Mouse (Mus musculus): ENCODE results near the gene Inpp5e. TPM values are rescaled to one million over a fixed set of nuclear protein-coding genes. Genes with fewer than 3 reads are reported as not detected.
"Not testable (repeated sequence)": the region's sequence is repeated elsewhere in the genome, so short reads cannot be mapped to it uniquely, and the experiment has no call there.

The Inpp5e gene
- polyA plus RNA-seq, 1 experiment from 2014 or later, result 25.8 TPM

DNA sequence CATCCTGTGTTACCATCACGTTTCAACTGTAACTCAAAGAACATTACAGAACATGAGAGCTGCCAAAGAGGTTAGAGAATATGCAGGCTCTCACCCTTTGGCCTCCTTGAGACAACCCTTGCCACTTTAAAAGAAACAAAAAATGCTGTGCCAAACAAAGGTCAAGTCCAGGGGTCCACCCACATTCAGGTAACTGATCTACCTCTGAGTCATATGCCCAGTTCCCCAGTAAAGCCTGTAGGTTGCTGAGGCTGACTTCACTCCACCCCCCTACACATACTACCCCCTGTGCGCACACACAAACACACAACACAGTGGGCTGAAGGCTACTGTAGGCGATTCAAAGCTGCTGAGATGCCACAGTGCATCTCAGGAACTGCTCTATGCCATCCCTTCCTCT is 21.3 kb downstream of the Inpp5e start:
- H3K27me3 ChIP-seq, result no peaks in the 10 kb centered on the region
- H3K4me1 ChIP-seq, result peaks cover 21% of the 10 kb centered on the region
- WGBS, result 84% methylated on average over 3 of the region's 3 CpGs
- H3K9ac ChIP-seq, result 0 out of 2 replicates have a peak overlapping the region, but pooled peaks have one; percentile 95
- peak overlapping the region; percentile 72 for H3K4me2 ChIP-seq
- no peak for ATAC-seq (replicated peaks; ENCODE audit: low FRiP score)
- peaks cover 75% of the 10 kb centered on the region for H3K36me3 ChIP-seq
- H3K4me3 ChIP-seq (replicated peaks), result peak overlapping the region; percentile 97
- H3K27ac ChIP-seq, result no peak overlapping the region
- no peaks in the 10 kb centered on the region for H3K9me3 ChIP-seq (replicated peaks)

DNA sequence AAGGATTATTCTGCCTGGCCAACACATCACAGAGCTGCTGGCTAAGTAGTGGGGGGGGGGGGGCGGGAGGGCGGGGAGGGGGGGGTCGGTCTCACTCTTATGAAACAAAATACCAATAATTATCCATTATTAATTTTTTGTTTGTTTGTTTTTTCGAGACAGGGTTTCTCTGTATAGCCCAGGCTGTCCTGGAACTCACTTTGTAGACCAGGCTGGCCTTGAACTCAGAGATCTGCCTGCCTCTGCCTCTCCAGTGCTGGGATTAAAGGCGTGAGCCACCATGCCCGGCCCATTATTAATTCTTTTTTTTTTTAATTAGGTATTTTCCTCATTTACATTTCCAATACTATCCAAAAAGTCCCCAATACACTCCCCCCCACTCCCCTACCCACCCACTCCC is 28.1 kb downstream of the Inpp5e start:
- peaks cover 75% of the 10 kb centered on the region for H3K36me3 ChIP-seq
- WGBS, result 50% methylated on average over 4 of the region's 6 CpGs
- H3K27me3 ChIP-seq; ATAC-seq (replicated peaks; ENCODE audit: low FRiP score); H3K4me1 ChIP-seq; H3K9me3 ChIP-seq (replicated peaks): not testable (repeated sequence)
- peak overlapping the region; percentile 83 for H3K9ac ChIP-seq
- 0 out of 2 replicates have a peak overlapping the region, but pooled peaks have one; percentile 70 for H3K27ac ChIP-seq
- H3K4me3 ChIP-seq (replicated peaks), result peak overlapping the region; percentile 86
- H3K4me2 ChIP-seq, result peak overlapping the region; percentile 95

DNA sequence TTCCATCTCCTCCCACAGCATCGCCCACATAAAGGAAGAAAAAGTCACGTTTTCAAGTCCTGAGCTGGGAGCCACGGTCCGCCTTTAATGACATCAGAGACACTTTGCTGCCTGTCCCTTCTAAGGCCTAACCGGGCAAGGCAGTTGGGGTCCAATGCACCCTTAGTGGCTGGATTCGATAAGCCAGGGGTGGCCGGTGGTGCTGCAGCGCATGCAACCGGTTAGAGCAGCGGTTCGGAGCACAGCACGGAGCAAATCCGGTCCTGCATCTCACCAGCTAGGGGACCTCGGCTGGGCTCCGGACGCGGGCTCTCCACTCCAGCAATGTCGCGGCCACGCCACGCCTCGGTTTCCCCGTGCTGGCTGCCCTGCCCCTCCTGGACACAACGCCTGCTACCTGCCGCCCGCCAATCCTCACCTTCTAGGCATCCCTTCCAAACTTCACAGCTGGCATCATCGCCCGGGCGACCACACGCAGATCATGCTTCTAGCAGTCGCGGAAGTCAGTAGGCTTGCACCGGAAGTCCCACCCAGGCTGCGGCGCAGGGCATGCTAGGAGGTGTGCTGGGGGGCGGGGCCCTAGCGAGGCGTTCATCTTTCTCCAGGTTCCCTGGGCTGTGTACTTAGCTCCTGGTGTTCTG is 28.8 kb downstream of the Inpp5e start, which contains the start of gene Snapc4:
Snapc4 (minus strand) TSS at position 523 of the 641 bp plus-strand sequence.
- Histone ChIP-seq H3K4me1 (peaks cover 10% of the 10 kb centered on the region), H3K27me3 (no peaks in the 10 kb centered on the region), H3K36me3 (peaks cover 75% of the 10 kb centered on the region), H3K4me2 (peak within 1 kb of the TSS; percentile 95), H3K9me3 (replicated peaks) (no peaks in the 10 kb centered on the region), H3K4me3 (replicated peaks) (peak within 1 kb of the TSS; percentile 86), H3K27ac (peak within 1 kb of the TSS; percentile 70), H3K9ac (peak within 1 kb of the TSS; percentile 83)
- peak; percentile 94 for ATAC-seq (replicated peaks; ENCODE audit: low FRiP score)
- under 1% methylated on average over 38 of the region's 38 CpGs for WGBS

DNA sequence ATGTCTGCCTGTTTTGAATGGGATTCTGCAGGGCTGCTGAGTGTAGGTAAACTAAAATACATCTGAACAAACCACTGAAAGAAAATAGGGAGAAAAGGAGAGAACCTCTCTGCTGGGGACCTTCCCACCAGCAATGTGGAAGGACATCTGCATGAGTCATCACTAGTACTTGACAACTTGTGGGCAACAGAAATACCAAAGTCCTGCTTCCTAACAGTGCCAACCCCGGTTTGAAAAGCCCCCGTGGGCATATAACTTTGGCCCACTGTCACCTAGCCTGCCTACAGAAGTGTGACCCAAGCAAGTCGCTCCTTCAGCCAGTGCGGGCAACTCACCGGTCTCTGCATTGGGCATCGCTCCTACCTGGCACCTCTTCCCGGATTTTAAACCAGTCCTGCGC is 36.6 kb downstream of the Inpp5e start:
- ATAC-seq (replicated peaks; ENCODE audit: low FRiP score), result no peak
- WGBS, result 93% methylated on average over 8 of the region's 8 CpGs
- H3K4me2 ChIP-seq, result no peak overlapping the region

DNA sequence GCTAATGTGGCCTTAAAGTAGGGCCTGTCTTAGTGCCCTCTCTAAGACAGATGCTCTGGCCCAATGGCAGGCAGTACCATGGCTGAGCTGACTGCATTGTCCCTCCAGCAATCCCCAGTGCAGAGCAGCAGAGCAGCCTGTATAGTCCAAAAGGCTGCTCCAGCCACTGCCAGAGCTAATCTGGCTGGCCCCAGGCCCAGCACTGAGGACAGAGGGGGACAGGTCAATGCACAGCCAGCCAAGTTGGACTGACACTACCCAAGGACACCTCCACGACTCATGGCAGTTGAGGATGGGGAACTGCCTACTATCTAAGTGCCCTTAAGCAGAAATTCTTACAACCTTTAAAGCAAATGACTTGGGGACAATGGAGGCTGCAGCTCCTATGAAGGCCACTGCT is 40.4 kb downstream of the Inpp5e start:
- 0 out of 2 replicates have a peak, but pooled peaks cover 4% of the 10 kb centered on the region for H3K4me1 ChIP-seq
- no peaks in the 10 kb centered on the region for H3K27me3 ChIP-seq
- no peak for ATAC-seq (replicated peaks; ENCODE audit: low FRiP score)
- H3K4me2 ChIP-seq, result no peak overlapping the region
- 97% methylated on average over 1 of the region's 1 CpGs for WGBS
- H3K4me3 ChIP-seq (replicated peaks), result no peak overlapping the region
- H3K9me3 ChIP-seq (replicated peaks), result no peaks in the 10 kb centered on the region
- H3K9ac ChIP-seq, result no peak overlapping the region
- peaks cover 100% of the 10 kb centered on the region for H3K36me3 ChIP-seq
- H3K27ac ChIP-seq, result no peak overlapping the region

More for the DNA sequence above, 36.6 kb downstream of the Inpp5e start:
- Histone ChIP-seq H3K4me1 (no peaks in the 10 kb centered on the region), H3K27ac (no peak overlapping the region), H3K4me3 (replicated peaks) (no peak overlapping the region), H3K9ac (no peak overlapping the region), H3K27me3 (no peaks in the 10 kb centered on the region), H3K36me3 (peaks cover 100% of the 10 kb centered on the region), H3K9me3 (replicated peaks) (no peaks in the 10 kb centered on the region)

DNA sequence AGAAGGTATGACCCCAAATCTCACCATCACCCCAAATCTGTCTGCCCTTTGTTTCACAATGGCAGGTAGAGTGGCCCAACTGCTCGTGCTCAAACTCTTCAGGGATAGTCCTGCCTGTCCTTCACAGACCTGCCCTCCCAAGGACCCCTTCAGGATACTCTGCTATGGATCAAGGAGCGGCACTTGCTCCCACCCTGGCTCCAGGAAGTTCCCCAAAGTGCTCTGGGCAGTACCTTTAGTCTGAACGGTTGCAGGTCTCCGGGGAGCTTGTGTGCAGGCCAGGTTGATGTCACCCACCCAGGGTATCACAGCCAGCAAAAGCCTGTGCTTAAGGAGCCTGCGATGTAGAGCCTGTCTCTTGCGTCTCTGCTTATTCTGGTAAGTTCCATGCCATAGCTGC is 41.1 kb downstream of the Inpp5e start:
- Histone ChIP-seq H3K36me3 (peaks cover 100% of the 10 kb centered on the region), H3K9ac (no peak overlapping the region), H3K4me3 (replicated peaks) (no peak overlapping the region), H3K4me2 (no peak overlapping the region), H3K27ac (no peak overlapping the region), H3K4me1 (0 out of 2 replicates have a peak, but pooled peaks cover 4% of the 10 kb centered on the region), H3K9me3 (replicated peaks) (no peaks in the 10 kb centered on the region), H3K27me3 (no peaks in the 10 kb centered on the region)
- WGBS, result 92% methylated on average over 6 of the region's 6 CpGs
- ATAC-seq (replicated peaks; ENCODE audit: low FRiP score), result no peak

DNA sequence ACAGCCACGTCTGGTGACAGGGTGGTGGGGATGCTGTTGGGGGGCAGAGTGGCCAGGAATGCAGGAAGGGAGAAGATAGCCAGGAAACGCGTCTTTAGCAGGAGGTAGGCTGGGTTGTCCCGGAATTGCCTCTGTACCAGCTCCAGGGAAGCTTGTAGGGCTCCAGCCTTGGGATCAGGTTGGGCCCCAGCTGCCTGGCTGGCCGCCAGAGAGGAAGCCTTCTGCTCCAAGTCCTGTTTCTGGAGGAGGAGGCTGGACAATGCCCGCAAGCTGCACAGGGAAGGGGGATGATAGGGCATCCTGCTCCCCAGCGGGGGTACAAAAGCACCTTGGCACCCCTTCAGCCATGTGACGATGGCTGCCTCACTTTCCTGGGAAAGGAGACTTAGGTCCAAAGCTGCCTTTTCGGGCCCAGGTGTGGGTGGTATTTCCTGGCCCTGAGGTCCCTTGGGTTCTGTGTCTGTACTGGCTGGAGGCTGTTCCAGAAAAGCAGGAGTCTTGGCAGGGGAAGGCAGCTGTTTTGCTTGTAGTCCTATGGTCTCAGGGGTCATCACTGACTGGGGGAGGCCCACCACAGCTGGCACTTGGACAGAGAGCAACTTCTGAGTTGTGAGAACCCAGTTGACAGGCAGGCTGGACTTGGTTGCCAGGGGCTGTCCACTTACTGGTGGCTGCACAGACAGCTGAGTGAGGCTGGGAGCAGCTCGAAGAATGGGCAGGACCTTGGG is 44.1 kb downstream of the Inpp5e start:
- 68% methylated on average over 10 of the region's 10 CpGs for WGBS
- H3K4me3 ChIP-seq (replicated peaks), result no peak overlapping the region
- peaks cover 71% of the 10 kb centered on the region for H3K36me3 ChIP-seq
- peak overlapping the region; percentile 27; the same call in 1 of the 2 replicates for H3K27ac ChIP-seq
- no peak; the same call in 1 of the 2 replicates for ATAC-seq (replicated peaks; ENCODE audit: low FRiP score)
- no peaks in the 10 kb centered on the region for H3K27me3 ChIP-seq
- 0 out of 2 replicates have a peak, but pooled peaks cover 4% of the 10 kb centered on the region for H3K4me1 ChIP-seq
- H3K9ac ChIP-seq, result no peak overlapping the region
- H3K9me3 ChIP-seq (replicated peaks), result no peaks in the 10 kb centered on the region
- no peak overlapping the region for H3K4me2 ChIP-seq

DNA sequence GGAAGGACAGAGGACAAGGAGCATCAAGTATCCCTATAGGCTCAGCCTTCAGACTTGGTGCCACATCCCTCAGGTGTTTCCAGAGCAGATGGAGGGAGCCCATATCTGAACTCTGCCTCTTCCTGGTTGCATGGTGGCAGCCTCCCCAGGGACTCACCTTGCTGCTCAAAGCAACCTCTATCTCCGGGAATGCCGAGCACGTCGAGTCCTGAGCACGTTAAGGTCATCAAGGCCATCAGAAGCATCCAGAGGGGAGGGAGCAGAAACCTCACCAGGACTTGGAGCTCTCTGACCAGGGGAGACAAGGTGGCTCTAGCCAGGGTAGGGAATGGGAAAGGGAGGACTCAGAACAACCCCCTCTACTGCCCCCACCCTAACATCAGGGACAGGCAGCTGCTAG is 45.5 kb downstream of the Inpp5e start:
- Histone ChIP-seq H3K4me2 (no peak overlapping the region), H3K27me3 (no peaks in the 10 kb centered on the region), H3K4me3 (replicated peaks) (no peak overlapping the region), H3K36me3 (peaks cover 57% of the 10 kb centered on the region), H3K9ac (no peak overlapping the region), H3K9me3 (replicated peaks) (no peaks in the 10 kb centered on the region), H3K4me1 (0 out of 2 replicates have a peak, but pooled peaks cover 4% of the 10 kb centered on the region), H3K27ac (no peak overlapping the region)
- WGBS, result 77% methylated on average over 5 of the region's 5 CpGs
- ATAC-seq (replicated peaks; ENCODE audit: low FRiP score), result no peak

DNA sequence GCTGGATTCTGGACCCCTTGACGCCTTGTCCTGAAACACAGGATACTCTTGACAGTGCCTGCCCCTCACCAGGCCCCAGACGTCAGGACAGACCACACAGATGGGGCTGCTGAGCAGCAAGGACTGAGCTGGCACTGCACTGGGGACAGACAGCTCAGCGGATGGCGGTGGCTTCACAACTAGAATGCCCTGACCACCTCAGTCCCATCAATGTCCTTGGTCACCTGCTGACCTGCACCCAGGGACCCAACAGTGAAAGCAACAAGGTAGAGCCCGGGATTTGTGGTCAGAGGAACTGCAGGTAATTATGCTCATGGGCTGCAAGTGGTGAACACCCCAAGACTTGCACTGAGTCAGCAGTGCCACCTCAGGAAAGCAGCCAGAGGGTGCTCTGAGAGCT is 46.0 kb downstream of the Inpp5e start:
- H3K27ac ChIP-seq, result no peak overlapping the region
- WGBS, result 85% methylated on average over 5 of the region's 5 CpGs
- no peaks in the 10 kb centered on the region for H3K27me3 ChIP-seq
- H3K4me3 ChIP-seq (replicated peaks), result no peak overlapping the region
- H3K9me3 ChIP-seq (replicated peaks), result no peaks in the 10 kb centered on the region
- H3K4me2 ChIP-seq, result no peak overlapping the region
- H3K4me1 ChIP-seq, result 0 out of 2 replicates have a peak, but pooled peaks cover 4% of the 10 kb centered on the region
- no peak overlapping the region for H3K9ac ChIP-seq
- H3K36me3 ChIP-seq, result peaks cover 52% of the 10 kb centered on the region
- no peak for ATAC-seq (replicated peaks; ENCODE audit: low FRiP score)

DNA sequence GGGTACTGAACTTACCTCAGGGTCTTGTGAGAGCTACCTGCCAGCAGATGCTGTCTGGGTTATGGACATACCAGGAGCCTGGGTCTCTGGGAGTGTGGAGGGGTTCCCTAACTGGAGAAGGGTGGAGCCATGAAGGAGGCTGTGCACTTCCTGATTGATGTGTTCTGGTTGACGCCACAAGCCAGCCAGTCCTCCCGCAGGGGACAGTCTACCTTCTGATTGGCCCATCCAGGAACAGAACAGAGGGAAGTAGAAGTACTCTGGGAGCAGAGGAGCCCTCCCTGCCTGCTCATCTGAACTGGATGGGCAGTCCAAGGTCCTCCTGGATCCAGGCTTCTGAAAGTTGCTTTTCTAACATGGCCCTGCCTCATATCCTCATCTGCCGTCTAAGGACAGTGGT is 48.2 kb downstream of the Inpp5e start, which contains the start of gene Card9:
Card9 (minus strand) TSS at position 147 of the 400 bp plus-strand sequence.
- Histone ChIP-seq H3K9me3 (replicated peaks) (no peaks in the 10 kb centered on the region), H3K4me2 (no peak within 1 kb of the TSS), H3K27ac (no peak within 1 kb of the TSS), H3K27me3 (no peaks in the 10 kb centered on the region), H3K4me1 (peaks cover 13% of the 10 kb centered on the region), H3K4me3 (replicated peaks) (no peak within 1 kb of the TSS), H3K36me3 (peaks cover 30% of the 10 kb centered on the region), H3K9ac (no peak within 1 kb of the TSS)
- 43% methylated on average over 3 of the region's 3 CpGs for WGBS
- no peak for ATAC-seq (replicated peaks; ENCODE audit: low FRiP score)

DNA sequence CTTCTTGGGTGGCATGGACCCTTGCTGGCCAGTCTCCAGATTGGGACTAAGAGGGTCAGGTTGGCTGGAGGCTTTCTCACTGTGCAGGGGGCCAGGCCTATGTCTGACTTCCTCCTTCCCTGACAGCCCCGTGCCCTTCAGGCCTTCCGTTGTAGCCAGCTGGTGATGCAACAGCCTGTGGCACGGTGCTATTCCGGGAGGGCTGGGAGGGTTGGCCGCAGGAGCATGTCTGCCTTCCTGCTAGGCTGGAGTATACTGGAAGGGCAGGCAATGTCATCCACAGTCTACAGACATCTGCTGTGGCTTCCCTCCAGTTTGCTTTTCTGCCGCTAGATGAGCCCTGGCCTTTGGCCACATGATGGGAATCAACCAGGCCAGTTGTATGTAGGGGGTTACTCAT is 49.0 kb downstream of the Inpp5e start:
- Histone ChIP-seq H3K9ac (no peak overlapping the region), H3K4me3 (replicated peaks) (no peak overlapping the region), H3K27ac (no peak overlapping the region), H3K27me3 (no peaks in the 10 kb centered on the region), H3K36me3 (peaks cover 22% of the 10 kb centered on the region), H3K9me3 (replicated peaks) (no peaks in the 10 kb centered on the region), H3K4me1 (peaks cover 9% of the 10 kb centered on the region), H3K4me2 (no peak overlapping the region)
- WGBS, result 85% methylated on average over 6 of the region's 6 CpGs
- ATAC-seq (replicated peaks; ENCODE audit: low FRiP score), result no peak

DNA sequence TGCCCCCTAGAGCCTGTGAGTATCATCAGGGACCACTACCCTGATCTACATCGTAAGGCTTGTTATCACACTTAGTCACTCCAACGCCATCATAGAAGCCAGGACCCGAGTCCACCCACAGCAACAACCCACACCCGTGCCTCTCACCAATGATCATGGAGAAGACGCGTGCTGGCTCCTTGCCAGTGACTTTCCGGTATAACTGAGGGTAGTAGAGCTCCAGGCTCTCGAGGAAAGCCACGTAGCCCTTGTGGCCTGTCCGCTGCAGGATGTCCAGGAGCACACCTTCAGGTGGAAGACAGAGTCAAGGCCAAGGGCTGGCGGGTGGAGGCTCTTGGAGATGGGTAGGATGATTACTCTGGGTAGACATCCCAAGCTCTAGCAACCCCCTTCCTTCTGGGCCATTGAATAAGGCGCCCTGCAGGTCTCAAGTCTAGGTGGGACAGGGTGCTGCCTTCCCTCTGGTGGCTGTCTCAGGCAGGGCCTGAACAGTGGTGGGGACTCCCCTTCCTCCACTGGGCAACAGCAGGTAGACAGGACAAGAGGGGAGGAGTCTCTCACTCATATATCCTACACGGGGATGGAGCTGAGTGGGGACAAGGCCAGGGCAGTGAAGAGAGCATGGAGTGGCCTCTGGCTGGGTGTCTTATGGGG is 50.2 kb downstream of the Inpp5e start:
- no peak overlapping the region for H3K9ac ChIP-seq
- H3K27ac ChIP-seq, result no peak overlapping the region
- no peak for ATAC-seq (replicated peaks; ENCODE audit: low FRiP score)
- no peak overlapping the region for H3K4me2 ChIP-seq
- WGBS, result 87% methylated on average over 13 of the region's 13 CpGs
- H3K9me3 ChIP-seq (replicated peaks), result no peaks in the 10 kb centered on the region
- H3K4me1 ChIP-seq, result peaks cover 9% of the 10 kb centered on the region
- peaks cover 10% of the 10 kb centered on the region for H3K36me3 ChIP-seq
- H3K4me3 ChIP-seq (replicated peaks), result no peak overlapping the region
- H3K27me3 ChIP-seq, result no peaks in the 10 kb centered on the region

Data from kidney, embryonic 15.5 days (tissue).